Mouse (Mus musculus) olfactory bulb, adult 2 months (tissue): ENCODE results near the gene Dnaaf5. TPM values are rescaled to one million over a fixed set of nuclear protein-coding genes. Genes with fewer than 3 reads are reported as not detected.

Experiments used
- H3K27ac ChIP-seq: fragments of 200-500 bp; 2 replicates; pipeline ENCODE4 v1.5.1; 2012; ENCODE audit warnings: low read depth, low read length; ENCODE audit not compliant: insufficient read depth
- H3K4me1 ChIP-seq: fragments of 200-500 bp; 2 replicates; pipeline ENCODE4 v1.6.1; 2012; ENCODE audit warnings: low read length; ENCODE audit not compliant: control insufficient read depth, insufficient read depth
- H3K4me3 ChIP-seq: fragments of 200-500 bp; 2 replicates; pipeline ENCODE4 v1.5.1; 2012; ENCODE audit warnings: mild to moderate bottlenecking, low read depth, low read length, moderate library complexity; ENCODE audit not compliant: insufficient read depth
- CTCF ChIP-seq: fragments of 200-500 bp; IDR thresholded peaks from 2 replicates; pipeline ENCODE4 v1.5.1; 2012; ENCODE audit warnings: low read depth, mild to moderate bottlenecking, low read length, moderate library complexity; ENCODE audit not compliant: insufficient read depth
- POLR2A ChIP-seq: fragments of 200-500 bp; IDR thresholded peaks from 2 replicates; pipeline ENCODE4 v1.6.1; 2012; ENCODE audit warnings: mild to moderate bottlenecking, low read depth, low read length, moderate library complexity; ENCODE audit not compliant: insufficient read depth
- WGBS: fragments of 180-500 bp; shearing (Covaris S2); methylation state at CpG from one replicate; pipeline ENCODE4 v1.1.7; 2018; 5-methylcytosine and 5-hydroxymethylcytosine counted together
- polyA plus RNA-seq: library from polyadenylated mRNA; stranded (reverse); fragments of >200 nt; gene quantifications from 2 replicates; pipeline ENCODE4 v1.2.4, GENCODE M21; 2012; ENCODE audit warnings: low replicate concordance; ENCODE audit not compliant: missing spikeins, insufficient read depth, insufficient read length

Gene Dnaaf5
- polyA plus RNA-seq, 1 experiment, result not detected

GRCm38 (mm10) chr5:139149006-139149672 is 884 bp upstream of the Dnaaf5 start:
- TF ChIP-seq POLR2A (no peak), CTCF (no peak)
- no peak overlapping the region for H3K27ac ChIP-seq
- WGBS, result 27% methylated on average over 11 of the region's 11 CpGs
- H3K4me1 ChIP-seq, result peaks cover 12% of the 10 kb centered on the region
- peak overlapping the region; percentile 86 for H3K4me3 ChIP-seq

- Histone ChIP-seq H3K27ac (no peak overlapping the region), H3K4me3 (peak overlapping the region; percentile 86), H3K4me1 (peaks cover 12% of the 10 kb centered on the region)
- under 1% methylated on average over 45 of the region's 45 CpGs for WGBS
- no peak for TF ChIP-seq POLR2A
- no peak for TF ChIP-seq CTCF
These were observed 594 bp downstream of the Dnaaf5 start for GRCm38 (mm10) chr5:139150603-139151031.

- Histone ChIP-seq H3K4me3 (no peak overlapping the region), H3K27ac (no peak overlapping the region), H3K4me1 (no peaks in the 10 kb centered on the region; the same call in 1 of the 2 replicates)
- 85% methylated on average over 8 of the region's 8 CpGs for WGBS
- no peak for TF ChIP-seq CTCF
- no peak for TF ChIP-seq POLR2A
These were observed 10.9 kb downstream of the Dnaaf5 start for GRCm38 (mm10) chr5:139160899-139161298.

GRCm38 (mm10) chr5:139161632-139162031 is 11.6 kb downstream of the Dnaaf5 start:
- WGBS, result 93% methylated on average over 10 of the region's 10 CpGs
- H3K4me1 ChIP-seq, result no peaks in the 10 kb centered on the region; the same call in 1 of the 2 replicates
- TF ChIP-seq CTCF (no peak), POLR2A (no peak)
- H3K4me3 ChIP-seq, result no peak overlapping the region
- H3K27ac ChIP-seq, result no peak overlapping the region

- no peak overlapping the region for H3K27ac ChIP-seq
- WGBS, result 91% methylated on average over 6 of the region's 6 CpGs
These were observed 16.8 kb downstream of the Dnaaf5 start for GRCm38 (mm10) chr5:139166781-139167361.

GRCm38 (mm10) chr5:139167548-139167947 is 17.5 kb downstream of the Dnaaf5 start:
- 62% methylated on average over 1 of the region's 1 CpGs for WGBS
- Histone ChIP-seq H3K4me1 (no peaks in the 10 kb centered on the region; the same call in 1 of the 2 replicates), H3K4me3 (no peak overlapping the region), H3K27ac (no peak overlapping the region)
- TF ChIP-seq CTCF (no peak), POLR2A (no peak)

More at GRCm38 (mm10) chr5:139166781-139167361, 16.8 kb downstream of the Dnaaf5 start:
- H3K4me3 ChIP-seq, result no peak overlapping the region
- no peaks in the 10 kb centered on the region; the same call in 1 of the 2 replicates for H3K4me1 ChIP-seq
- TF ChIP-seq POLR2A, result no peak
- no peak for TF ChIP-seq CTCF

GRCm38 (mm10) chr5:139171929-139172328 is 21.9 kb downstream of the Dnaaf5 start:
- Histone ChIP-seq H3K4me3 (no peak overlapping the region), H3K4me1 (peaks cover 11% of the 10 kb centered on the region), H3K27ac (no peak overlapping the region)
- TF ChIP-seq CTCF, result no peak
- TF ChIP-seq POLR2A, result no peak
- WGBS, result 85% methylated on average over 4 of the region's 4 CpGs

GRCm38 (mm10) chr5:139174141-139174540 is 24.1 kb downstream of the Dnaaf5 start:
- Histone ChIP-seq H3K27ac (no peak overlapping the region), H3K4me3 (no peak overlapping the region), H3K4me1 (peaks cover 11% of the 10 kb centered on the region)
- WGBS, result 57% methylated on average over 10 of the region's 10 CpGs
- no peak for TF ChIP-seq POLR2A
- TF ChIP-seq CTCF, result no peak

- no peak overlapping the region for H3K27ac ChIP-seq
- no peak overlapping the region for H3K4me3 ChIP-seq
- H3K4me1 ChIP-seq, result peaks cover 11% of the 10 kb centered on the region
- WGBS, result 25% methylated on average over 10 of the region's 10 CpGs
- TF ChIP-seq CTCF, result no peak
- TF ChIP-seq POLR2A, result no peak
These were observed 24.8 kb downstream of the Dnaaf5 start for GRCm38 (mm10) chr5:139174556-139175547.
